Mouse (Mus musculus) MEL (cell line): ENCODE results near the gene Camk1d. TPM values are rescaled to one million over a fixed set of nuclear protein-coding genes. Genes with fewer than 3 reads are reported as not detected.

Experiments
- DNase-seq: peaks from one replicate; pipeline ENCODE4 v3.0.0; 2011; ENCODE audit warnings: low read depth, low spot score
- H3K27ac ChIP-seq: 2 replicates; pipeline ENCODE4 v1.5.1; 2012; ENCODE audit warnings: low read depth, mild to moderate bottlenecking, control low read depth, low read length, moderate library complexity; ENCODE audit not compliant: control insufficient read depth
- H3K27me3 ChIP-seq, 2 experiments: fragments of 150-350 bp in 1 of 2; sonication (generic) in 1 of 2; 2 replicates each; pipeline ENCODE4 v1.6.1; 2012; ENCODE audit warnings: low read length in 2 of 2, mild to moderate bottlenecking in 2 of 2, improper control_type of control experiment in 1 of 2, moderate library complexity in 1 of 2; ENCODE audit not compliant: insufficient read depth in 2 of 2, control insufficient read depth in 1 of 2
- H3K36me3 ChIP-seq, 2 experiments: 2 replicates each; pipeline ENCODE4 v1.6.1; 2012 to 2014; ENCODE audit warnings: low read length in 2 of 2, improper control_type of control experiment in 1 of 2, inconsistent platforms in 1 of 2, mild to moderate bottlenecking in 1 of 2; ENCODE audit not compliant: insufficient read depth in 2 of 2, control insufficient read depth in 1 of 2
- H3K4me1 ChIP-seq, 2 experiments: fragments of 150-350 bp in 1 of 2; sonication (generic) in 1 of 2; 2 replicates each; pipeline ENCODE4 v1.6.1; 2012; ENCODE audit warnings: low read length in 2 of 2, improper control_type of control experiment in 1 of 2, mild to moderate bottlenecking in 1 of 2; ENCODE audit not compliant: insufficient read depth in 2 of 2, control insufficient read depth in 1 of 2
- H3K4me3 ChIP-seq, 2 experiments: fragments of 150-350 bp in 1 of 2; sonication (generic) in 1 of 2; 2 replicates each; pipeline ENCODE4 v1.5.1; 2012; ENCODE audit warnings: low read depth in 2 of 2, low read length in 2 of 2, mild to moderate bottlenecking in 2 of 2, moderate library complexity in 2 of 2, control low read depth in 1 of 2, improper control_type of control experiment in 1 of 2; ENCODE audit not compliant: control insufficient read depth in 1 of 2, insufficient read depth in 1 of 2
- H3K79me2 ChIP-seq: 2 replicates; pipeline ENCODE4 v1.6.1; 2012; ENCODE audit warnings: mild to moderate bottlenecking, low read length, moderate library complexity; ENCODE audit not compliant: control insufficient read depth, poor library complexity, insufficient read depth
- H3K9ac ChIP-seq: 2 replicates; pipeline ENCODE4 v1.6.1; 2012; ENCODE audit warnings: low read depth, mild to moderate bottlenecking, control low read depth, low read length, moderate library complexity; ENCODE audit not compliant: control insufficient read depth, poor library complexity, severe bottlenecking
- H3K9me3 ChIP-seq: fragments of 150-350 bp; sonication (generic); replicated peaks from 2 replicates; pipeline ENCODE4 v1.6.1; 2012; ENCODE audit warnings: mild to moderate bottlenecking, low read length, improper control_type of control experiment, moderate library complexity; ENCODE audit not compliant: insufficient read depth
- BHLHE40 ChIP-seq: IDR thresholded peaks from 2 replicates; pipeline ENCODE4 v1.6.1; 2012; ENCODE audit warnings: low read depth, mild to moderate bottlenecking, inconsistent platforms, low read length, improper control_type of control experiment, borderline replicate concordance
- CHD2 ChIP-seq: IDR thresholded peaks from 2 replicates; pipeline ENCODE4 v1.6.1; 2011; ENCODE audit warnings: low read length, improper control_type of control experiment
- ETS1 ChIP-seq: IDR thresholded peaks from 2 replicates; pipeline ENCODE4 v1.6.1; 2012; ENCODE audit warnings: low read depth, mild to moderate bottlenecking, inconsistent platforms, low read length, improper control_type of control experiment, moderate library complexity
- GATA1 ChIP-seq: IDR thresholded peaks from 2 replicates; pipeline ENCODE4 v1.6.1; 2011; ENCODE audit warnings: low read depth, low read length, improper control_type of control experiment
- JUND ChIP-seq: IDR thresholded peaks from 2 replicates; pipeline ENCODE4 v1.6.1; 2011; ENCODE audit warnings: low read depth, mild to moderate bottlenecking, improper control_type of control experiment, low read length
- MAFK ChIP-seq: IDR thresholded peaks from 2 replicates; pipeline ENCODE4 v1.6.1; 2011; ENCODE audit warnings: low read depth, mild to moderate bottlenecking, low read length, improper control_type of control experiment, borderline replicate concordance
- MEF2A ChIP-seq: IDR thresholded peaks from 2 replicates; pipeline ENCODE4 v1.6.1; 2014; ENCODE audit warnings: low read depth, mild to moderate bottlenecking, inconsistent platforms, low read length, improper control_type of control experiment; ENCODE audit not compliant: poor library complexity, insufficient replicate concordance, severe bottlenecking; ENCODE audit errors: extremely low read depth
- MXI1 ChIP-seq: IDR thresholded peaks from 2 replicates; pipeline ENCODE4 v1.6.1; 2011; ENCODE audit warnings: mild to moderate bottlenecking, low read depth, low read length, improper control_type of control experiment
- MYB ChIP-seq: IDR thresholded peaks from 2 replicates; pipeline ENCODE4 v1.6.1; 2011; ENCODE audit warnings: mild to moderate bottlenecking, low read depth, low read length, improper control_type of control experiment
- MYC ChIP-seq: IDR thresholded peaks from 2 replicates; pipeline ENCODE4 v1.6.1; 2011; ENCODE audit warnings: low read depth, mild to moderate bottlenecking, low read length, improper control_type of control experiment, moderate library complexity
- NRF1 ChIP-seq: IDR thresholded peaks from 2 replicates; pipeline ENCODE4 v1.6.1; 2014; ENCODE audit warnings: low read depth, mild to moderate bottlenecking, inconsistent platforms, low read length, improper control_type of control experiment, moderate library complexity; ENCODE audit not compliant: poor library complexity, insufficient read depth, severe bottlenecking
- POLR2A ChIP-seq, 2 experiments: IDR thresholded peaks; 2 replicates each; pipeline ENCODE4 v1.6.1; 2011 to 2012; ENCODE audit warnings: low read length in 2 of 2, mild to moderate bottlenecking in 2 of 2, control low read depth in 1 of 2, improper control_type of control experiment in 1 of 2, low read depth in 1 of 2, moderate library complexity in 1 of 2; ENCODE audit not compliant: control insufficient read depth in 1 of 2, insufficient read depth in 1 of 2, poor library complexity in 1 of 2
- POLR2AphosphoS2 ChIP-seq: IDR thresholded peaks from 2 replicates; pipeline ENCODE4 v1.6.1; 2011; ENCODE audit warnings: low read length, improper control_type of control experiment
- POLR2AphosphoS5 ChIP-seq: IDR thresholded peaks from 2 replicates; pipeline ENCODE4 v1.6.1; 2012; ENCODE audit warnings: low read depth, borderline replicate concordance, mild to moderate bottlenecking, inconsistent platforms, low read length, moderate library complexity, mixed read lengths
- RAD21 ChIP-seq: IDR thresholded peaks from 2 replicates; pipeline ENCODE4 v1.6.1; 2011; ENCODE audit warnings: mild to moderate bottlenecking, low read depth, low read length, improper control_type of control experiment
- SMC3 ChIP-seq: IDR thresholded peaks from 2 replicates; pipeline ENCODE4 v1.6.1; 2011; ENCODE audit warnings: low read depth, low read length, improper control_type of control experiment
- TAL1 ChIP-seq: IDR thresholded peaks from 2 replicates; pipeline ENCODE4 v1.6.1; 2012; ENCODE audit warnings: mild to moderate bottlenecking, inconsistent platforms, low read length, moderate library complexity, mixed read lengths
- TBP ChIP-seq: IDR thresholded peaks from 2 replicates; pipeline ENCODE4 v1.8.0; 2011; ENCODE audit warnings: low read depth, low read length, improper control_type of control experiment
- UBTF ChIP-seq: IDR thresholded peaks from 2 replicates; pipeline ENCODE4 v1.6.1; 2012; ENCODE audit warnings: low read depth, mild to moderate bottlenecking, inconsistent platforms, low read length, improper control_type of control experiment, moderate library complexity, borderline replicate concordance; ENCODE audit not compliant: insufficient read depth
- USF1 ChIP-seq: IDR thresholded peaks from 2 replicates; pipeline ENCODE4 v1.6.1; 2014; ENCODE audit warnings: low read depth, mild to moderate bottlenecking, inconsistent platforms, low read length, improper control_type of control experiment, moderate library complexity
- ZC3H11A ChIP-seq: IDR thresholded peaks from 2 replicates; pipeline ENCODE4 v1.6.1; 2012; ENCODE audit warnings: low read depth, mild to moderate bottlenecking, inconsistent platforms, low read length, improper control_type of control experiment
- polyA plus RNA-seq, 2 experiments: library from polyadenylated mRNA; stranded (reverse) in 1 of 2; unstranded in 1 of 2; fragments of >175 nt in 1 of 2; fragments of >200 nt in 1 of 2; gene quantifications; 2 replicates each; pipeline versions ENCODE4 v1.2.1 to v1.2.4; 2012; ENCODE audit warnings: low replicate concordance in 2 of 2, low read depth in 1 of 2; ENCODE audit not compliant: insufficient read length in 2 of 2, insufficient read depth in 1 of 2, missing spikeins in 1 of 2
- total RNA-seq: library from RNA; depleted of rRNA; stranded (reverse); fragments of 300-350 nt; gene quantifications from 2 replicates; pipeline ENCODE4 v1.2.3, GENCODE M21; 2012

Camk1d gene
- total and polyA plus RNA-seq, 3 experiments, result 2.9 to 4.4 TPM; not detected in 1

DNA sequence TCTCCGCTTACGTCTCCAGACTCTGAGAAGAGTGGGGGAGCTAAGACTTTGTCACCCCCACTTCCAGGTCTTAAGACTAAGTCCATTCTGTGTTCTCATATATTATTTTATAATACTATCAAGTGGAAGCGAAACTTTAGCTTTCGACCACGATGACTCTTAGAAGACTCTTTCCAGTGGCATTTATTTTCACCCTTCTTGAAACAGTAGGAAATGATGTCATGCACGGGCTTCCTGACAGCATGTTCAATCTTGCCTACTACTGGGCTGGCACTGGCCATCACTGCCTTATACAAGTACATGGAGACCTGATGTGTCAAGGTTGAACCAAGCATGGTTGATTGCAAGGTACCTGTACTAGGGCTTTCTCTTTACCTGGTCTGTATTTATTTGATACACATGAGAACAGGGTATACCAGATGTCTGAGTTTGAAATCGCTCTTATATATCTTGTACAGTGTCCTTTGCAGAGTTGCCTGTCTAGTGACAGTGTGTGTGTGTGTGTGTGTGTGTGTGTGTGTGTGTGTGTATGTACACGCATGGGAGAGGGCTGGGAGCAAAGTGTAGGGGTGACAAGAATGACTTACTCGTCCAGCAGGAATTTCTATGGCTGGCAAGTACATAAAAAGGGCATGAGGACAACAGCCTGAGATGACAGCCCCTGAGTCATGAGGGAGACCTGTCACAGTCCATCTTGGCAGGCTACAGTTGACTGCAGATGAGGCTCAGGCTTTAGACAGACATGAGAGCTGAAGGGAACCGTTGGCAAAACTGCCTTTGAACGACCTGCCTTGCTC is 417.4 kb downstream of the Camk1d start:
- Histone ChIP-seq H3K9me3 (no peaks in the 10 kb centered on the region), H3K4me1 (no peaks in the 10 kb centered on the region), H3K4me3 (no peak overlapping the region), H3K36me3 (no peaks in the 10 kb centered on the region), H3K27me3 (no peaks in the 10 kb centered on the region), H3K9ac (no peak overlapping the region), H3K79me2 (no peaks in the 10 kb centered on the region), H3K27ac (no peak overlapping the region)
- TF ChIP-seq SMC3, result no peak
- no peak for TF ChIP-seq NRF1
- TF ChIP-seq MYC, result no peak
- no peak for TF ChIP-seq POLR2AphosphoS5
- no peak for TF ChIP-seq RAD21
- TF ChIP-seq CHD2, result no peak
- no peak for TF ChIP-seq POLR2AphosphoS2
- TF ChIP-seq MYB, result no peak
- TF ChIP-seq POLR2A (IDR thresholded peaks at IDR 0.05; ENCODE audit: control insufficient read depth in 1 of 2, insufficient read depth in 1 of 2, low read depth in 1 of 2, low read length in 2 of 2, poor library complexity in 1 of 2), result no peak
- no peak for TF ChIP-seq ETS1
- TF ChIP-seq JUND, result no peak
- no peak for TF ChIP-seq TAL1
- no peak for TF ChIP-seq GATA1
- no peak for TF ChIP-seq BHLHE40
- no peak for DNase-seq

DNA sequence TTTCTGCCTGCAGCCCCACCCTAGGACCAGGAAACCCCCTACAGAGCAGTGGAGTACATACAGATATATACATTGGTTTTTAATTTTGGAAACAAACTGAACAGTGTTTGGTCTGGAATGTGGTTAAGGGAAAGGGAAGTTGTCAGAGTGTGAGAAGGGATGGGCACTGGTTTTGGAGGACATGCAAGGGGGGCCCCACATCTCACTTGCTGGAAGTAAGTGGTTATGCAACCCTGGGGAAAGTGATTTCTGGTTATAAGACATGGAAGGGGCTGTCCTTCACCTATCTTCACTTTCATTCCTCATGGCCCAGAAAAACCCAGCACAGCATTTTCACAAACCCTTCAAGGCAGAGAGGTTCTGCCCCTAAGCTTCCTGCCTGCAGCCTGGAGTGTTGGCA is 419.2 kb downstream of the Camk1d start:
- Histone ChIP-seq H3K27ac (no peak overlapping the region), H3K9ac (no peak overlapping the region), H3K4me1 (no peaks in the 10 kb centered on the region), H3K36me3 (no peaks in the 10 kb centered on the region), H3K9me3 (no peaks in the 10 kb centered on the region), H3K79me2 (no peaks in the 10 kb centered on the region), H3K27me3 (no peaks in the 10 kb centered on the region), H3K4me3 (no peak overlapping the region)
- DNase-seq, result no peak
- no peak for TF ChIP-seq ZC3H11A
- TF ChIP-seq MAFK, result no peak
- no peak for TF ChIP-seq MEF2A
- TF ChIP-seq MXI1, result no peak
- TF ChIP-seq USF1, result no peak
- no peak for TF ChIP-seq UBTF
- no peak for TF ChIP-seq TBP
- no peak for TF ChIP-seq RAD21
- no peak for TF ChIP-seq ETS1
